Mouse (Mus musculus) frontal cortex, postnatal 14 days (tissue): ENCODE measurements around the gene Commd1.

Experiments
- DNase-seq, 2 experiments: peaks; one replicate each; pipeline ENCODE4 v3.0.0; 2022; ENCODE audit warnings: low spot score in 2 of 2

Gene Commd1

DNA sequence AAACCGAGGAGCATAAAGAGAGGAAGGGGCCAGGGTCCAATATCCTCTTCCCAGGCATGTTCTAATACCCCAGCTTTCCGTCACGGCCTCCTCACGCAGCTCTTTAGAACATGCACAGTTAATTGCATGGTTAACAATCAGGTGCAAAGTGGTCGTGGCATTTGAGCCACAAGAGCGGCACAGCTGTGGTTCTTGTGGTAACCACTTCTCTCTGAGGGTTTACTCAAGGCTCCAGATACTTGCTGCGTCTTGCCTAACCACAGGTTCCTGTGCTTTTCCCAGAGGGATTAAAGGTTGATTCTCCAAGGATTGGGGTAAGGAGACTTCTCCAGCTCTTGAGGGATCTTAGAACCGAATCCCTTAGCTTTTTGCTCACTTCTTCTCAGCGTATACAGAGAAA lies 90.9 kb downstream of the Commd1 start:
- no peak for DNase-seq

DNA sequence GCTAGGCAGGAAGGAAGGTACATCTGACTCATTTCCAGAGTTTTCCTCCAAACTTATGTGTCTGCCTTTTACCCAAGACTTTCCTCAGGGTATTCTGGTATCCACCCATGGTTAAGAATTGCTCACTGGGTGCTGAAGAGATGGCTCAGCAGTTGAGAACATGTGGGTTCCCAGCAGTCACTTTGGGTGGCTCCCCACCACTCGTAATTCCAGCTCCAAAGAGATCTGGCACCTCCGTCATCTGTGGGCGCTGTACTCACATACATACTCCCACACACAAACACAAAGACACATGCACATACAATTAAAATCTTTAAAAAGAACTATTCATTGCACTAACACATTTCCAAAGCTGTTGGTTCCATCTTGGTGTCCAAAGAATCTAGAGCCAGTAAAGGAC lies 93.0 kb downstream of the Commd1 start:
- no peak for DNase-seq

DNA sequence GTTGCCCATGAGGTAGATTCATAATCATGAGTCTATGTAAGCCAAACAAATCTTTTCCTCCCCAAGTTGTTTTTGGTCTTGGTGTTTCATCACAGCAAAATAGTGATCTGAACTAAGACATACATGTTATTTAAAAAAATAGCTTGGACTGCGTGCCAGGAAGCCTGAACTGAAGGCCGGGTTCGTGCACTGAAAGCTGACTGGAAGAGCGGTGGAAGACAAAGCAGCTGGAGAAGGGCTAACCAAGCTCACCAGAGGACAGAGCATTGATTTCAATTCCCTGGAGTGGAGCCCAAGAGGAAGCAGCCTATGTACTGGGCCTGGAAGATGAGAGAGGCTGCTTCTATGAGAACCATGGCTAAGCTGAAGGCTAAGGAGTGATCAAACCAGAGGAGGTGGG lies 95.2 kb downstream of the Commd1 start:
- DNase-seq = no peak

DNA sequence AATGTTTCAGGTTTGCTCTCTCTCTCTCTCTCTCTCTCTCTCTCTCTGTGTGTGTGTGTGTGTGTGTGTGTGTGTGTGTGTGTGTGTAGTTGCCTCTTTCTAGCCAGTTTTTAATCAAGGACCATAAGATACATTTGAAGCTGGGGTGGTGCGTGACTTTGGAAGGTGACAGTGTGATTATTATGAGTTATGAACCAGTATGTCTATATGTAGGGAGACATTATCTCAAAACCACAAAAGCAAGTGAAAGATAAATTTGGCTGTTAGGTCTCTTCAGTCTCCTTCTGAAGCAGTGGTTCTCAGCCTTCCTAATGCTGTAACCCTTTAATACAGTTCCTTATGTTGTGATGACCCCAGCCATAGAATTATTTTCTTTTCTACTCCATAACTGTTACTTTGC lies 96.8 kb downstream of the Commd1 start:
- no peak for DNase-seq

DNA sequence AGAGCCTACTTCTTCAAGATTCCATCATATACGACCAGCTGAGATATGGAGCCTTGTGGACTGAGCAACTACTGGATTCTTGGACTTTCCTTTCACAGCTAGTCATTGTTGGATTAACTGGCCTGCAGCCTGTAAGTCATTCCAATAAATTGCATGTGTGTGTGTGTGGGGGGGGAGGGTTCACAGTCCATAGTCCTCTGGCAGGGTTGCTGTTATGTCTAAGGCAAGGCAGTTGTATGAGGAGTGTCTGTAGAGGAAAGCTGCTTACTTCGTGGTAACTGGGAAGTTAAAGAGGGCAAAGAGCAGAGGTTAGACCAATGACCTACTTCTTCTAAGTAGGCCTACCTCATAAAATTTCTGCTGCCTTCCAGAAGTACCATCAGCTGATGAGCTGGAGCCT lies 98.5 kb downstream of the Commd1 start:
- DNase-seq = no peak

DNA sequence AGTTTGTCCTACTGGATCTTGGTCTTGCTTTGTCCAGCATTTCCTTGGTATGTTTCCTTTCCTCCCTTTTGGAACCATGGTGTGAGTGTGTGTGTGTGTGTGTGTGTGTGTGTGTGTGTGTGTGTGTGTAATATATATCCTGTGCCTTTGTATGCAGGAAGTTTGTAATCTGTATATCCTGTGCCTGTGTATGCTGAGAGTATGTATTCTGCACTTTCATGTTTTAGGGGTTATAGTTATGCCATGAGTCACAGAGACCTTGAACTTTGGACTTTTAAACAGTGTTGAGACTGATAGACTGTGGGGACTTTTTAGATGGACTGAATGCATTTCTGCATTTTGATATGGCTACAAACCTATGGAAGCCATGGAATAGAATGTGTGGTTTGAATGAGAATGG lies 99.3 kb downstream of the Commd1 start:
- no peak for DNase-seq

DNA sequence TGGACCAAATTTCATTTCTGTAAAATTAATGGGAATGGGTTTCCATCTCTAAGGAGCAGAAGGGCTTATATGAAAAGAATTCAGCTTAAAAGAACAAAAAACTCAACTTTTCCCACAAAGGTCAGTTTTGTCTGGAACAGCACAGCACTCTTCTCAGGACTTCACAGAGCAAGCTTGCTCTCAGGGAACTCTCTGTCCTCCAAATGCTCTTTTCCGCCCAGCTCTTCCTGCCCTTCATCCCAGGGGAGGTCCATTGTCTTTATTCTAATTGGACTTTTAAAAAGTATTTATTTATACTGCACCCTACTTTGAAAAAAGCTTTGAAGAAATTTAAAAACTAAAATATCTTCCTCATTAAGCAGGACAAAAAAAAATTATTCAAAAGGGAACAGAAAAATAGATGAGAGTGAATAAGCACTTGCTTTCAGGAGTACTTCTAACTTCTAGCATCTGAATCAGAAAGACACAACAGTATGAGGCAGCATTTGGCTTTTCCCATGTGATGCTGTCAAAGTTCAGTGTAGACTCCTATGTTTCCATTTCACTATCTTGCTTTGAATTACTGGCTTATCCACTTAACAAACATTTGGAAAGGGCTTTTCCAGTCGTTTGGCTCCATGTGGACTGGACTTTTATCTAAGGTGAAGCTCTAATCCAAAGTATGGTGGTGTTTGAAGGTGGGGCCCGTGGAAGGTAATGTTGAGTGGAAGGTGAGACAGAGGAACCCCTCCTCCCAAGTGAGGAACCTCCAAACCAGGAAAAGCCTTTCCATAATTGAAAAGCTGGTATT lies 101.6 kb downstream of the Commd1 start:
- no peak for DNase-seq

DNA sequence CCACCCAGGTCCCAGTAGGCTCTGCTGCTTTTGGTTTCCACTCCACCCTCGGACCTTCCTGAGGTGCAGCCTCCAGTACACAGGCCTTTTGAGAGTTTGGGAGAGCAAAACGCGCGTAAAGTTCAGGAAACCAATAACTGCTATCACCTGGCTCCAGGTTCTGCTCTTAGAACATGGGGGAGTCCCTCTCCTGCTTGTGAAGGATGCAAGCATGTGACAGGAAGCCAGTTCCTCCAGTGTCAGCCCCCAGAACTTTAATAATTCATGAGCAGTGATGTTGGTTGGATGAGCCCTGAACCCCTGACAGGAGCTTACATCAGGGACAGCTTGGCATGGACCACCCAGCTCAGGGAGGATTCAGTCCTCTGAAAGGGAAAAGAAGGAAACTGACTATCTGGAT lies 102.5 kb downstream of the Commd1 start:
- no peak for DNase-seq

DNA sequence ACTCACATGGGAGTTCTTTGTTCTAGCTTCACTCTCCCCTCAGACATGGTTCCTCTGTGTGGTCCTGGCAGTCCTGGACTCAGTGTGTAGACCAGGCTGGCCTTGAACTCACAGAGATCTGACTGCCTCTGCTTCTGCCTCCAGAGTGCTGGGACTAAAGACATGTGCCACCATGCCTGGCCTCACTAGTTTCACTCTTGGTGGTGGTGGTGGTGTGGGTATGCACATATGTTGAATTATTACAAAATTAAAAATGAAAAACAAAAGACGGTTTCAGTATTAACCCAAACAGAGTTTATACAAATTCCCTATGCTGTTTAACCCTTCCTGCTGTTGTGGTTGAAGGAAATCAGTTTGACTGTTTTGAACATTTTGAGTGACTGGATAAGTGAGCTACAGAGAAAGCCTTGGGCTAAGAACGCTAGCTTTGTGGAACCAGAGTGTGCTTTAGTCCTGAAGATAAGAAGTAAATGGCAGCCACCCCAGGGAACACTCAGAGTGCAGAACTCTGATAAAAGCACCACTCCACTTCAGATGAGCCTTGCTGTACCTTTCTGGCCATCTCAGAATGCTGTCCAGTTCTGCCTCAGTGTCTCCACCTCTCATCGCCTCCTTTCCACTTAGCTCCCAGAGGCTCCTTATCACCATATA lies 105.4 kb downstream of the Commd1 start:
- DNase-seq = no peak

DNA sequence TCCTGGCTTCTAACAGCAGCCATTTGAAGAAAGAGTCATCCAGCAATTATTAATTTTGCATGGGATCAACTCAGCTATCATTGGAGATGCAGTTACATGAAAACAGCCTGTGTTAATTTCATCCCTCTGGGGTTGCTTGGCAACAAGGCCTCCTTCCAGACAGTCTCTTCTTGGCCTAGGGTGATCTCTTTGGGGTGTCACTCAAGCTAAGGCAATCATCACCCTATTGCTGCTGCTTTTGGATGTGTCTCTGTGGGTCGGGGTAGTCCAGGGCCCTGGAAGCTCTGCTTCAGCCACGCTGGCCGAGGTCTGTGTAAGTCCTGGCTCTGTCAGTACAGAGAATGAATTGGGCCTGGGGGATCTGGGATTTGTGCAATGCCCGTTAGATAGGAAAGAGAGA lies 106.9 kb downstream of the Commd1 start:
- DNase-seq = no peak

DNA sequence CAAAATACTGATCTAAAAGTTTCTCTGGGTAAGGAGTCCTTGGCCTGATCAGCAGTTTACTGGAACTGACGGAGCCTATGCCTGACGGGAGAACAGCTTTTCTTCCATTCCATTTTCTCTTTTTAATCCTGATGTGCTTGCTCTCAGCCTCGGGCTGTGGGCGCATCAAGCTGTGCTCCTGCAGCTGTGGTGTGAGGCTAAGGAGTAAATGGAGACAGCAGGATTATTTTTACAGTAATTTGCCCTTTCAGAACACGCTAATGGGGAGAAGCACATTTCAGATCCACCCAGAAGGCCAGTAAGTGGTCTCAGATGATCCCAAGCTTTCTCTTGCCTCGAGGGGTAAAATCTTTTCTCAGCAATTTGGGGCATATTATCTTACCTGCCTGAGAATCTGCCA lies 107.4 kb downstream of the Commd1 start:
- DNase-seq = no peak

DNA sequence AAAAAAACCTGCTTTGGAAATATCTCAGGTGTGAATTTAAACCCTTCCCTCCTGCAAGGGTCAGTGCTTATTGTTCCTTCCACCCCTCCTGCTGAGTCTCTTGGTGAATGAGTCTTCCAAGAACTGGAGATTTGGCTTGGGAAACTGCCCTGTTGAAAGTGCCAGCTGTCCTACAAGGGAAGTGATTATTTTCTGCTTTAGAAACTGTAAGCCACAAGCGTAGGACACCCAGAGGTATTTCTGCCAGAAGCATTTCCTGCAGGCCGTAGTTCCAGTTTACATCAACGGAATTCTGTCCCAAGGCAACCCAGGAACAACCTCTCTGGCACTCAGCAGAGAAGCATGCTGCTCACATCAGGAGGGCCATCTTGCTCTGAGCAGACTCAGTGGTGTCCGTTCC lies 108.8 kb downstream of the Commd1 start:
- DNase-seq = no peak

DNA sequence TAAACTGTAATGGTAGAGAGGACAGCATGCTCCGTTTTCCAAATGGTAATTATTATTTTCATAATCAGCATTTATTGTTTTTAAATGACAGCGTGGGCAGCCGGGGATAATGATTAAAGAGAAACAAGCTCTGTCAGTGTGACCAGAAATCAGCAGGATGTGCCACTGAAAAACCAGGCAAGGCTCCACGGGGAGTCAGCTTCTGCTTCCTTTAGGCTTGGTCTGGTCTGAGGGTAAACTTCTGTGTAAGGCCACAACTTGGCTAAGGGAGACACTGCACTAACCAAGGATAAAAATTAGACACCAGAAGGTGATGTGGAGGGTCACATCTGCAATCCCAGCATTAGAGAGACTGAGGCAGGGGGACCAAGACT lies 109.9 kb downstream of the Commd1 start:
- DNase-seq = no peak

DNA sequence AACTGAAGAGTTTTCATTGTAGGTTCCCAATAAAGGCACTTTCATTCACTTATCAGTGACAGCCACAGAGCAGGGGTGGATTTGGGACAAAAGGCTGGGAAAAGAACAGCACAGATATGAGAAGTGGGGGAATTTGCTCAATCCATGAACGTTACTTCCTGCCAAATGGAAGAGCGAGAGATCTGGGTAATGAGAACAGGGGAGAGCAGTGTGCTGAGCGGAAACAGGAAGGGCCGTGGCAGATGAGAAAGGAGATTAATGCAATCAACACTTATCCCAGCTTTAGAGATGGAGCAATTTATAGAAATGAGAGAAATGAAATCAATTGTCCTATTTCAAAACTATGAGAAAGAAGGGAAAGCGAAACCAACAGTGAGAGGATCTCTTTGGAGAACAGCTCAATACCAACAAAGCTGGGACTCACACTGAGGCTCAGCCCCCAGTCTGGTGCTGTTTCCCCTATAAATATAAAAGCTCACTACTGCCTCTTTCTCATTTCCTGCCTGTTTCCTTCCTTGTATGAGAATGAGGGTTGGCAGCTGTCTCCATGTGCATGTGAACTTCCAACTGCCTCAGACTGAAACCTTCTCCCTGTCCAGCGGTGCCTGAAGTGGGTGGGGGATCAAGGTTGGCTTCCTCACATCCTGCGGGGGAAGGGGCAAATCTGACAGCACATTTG lies 110.4 kb downstream of the Commd1 start:
- no peak for DNase-seq

DNA sequence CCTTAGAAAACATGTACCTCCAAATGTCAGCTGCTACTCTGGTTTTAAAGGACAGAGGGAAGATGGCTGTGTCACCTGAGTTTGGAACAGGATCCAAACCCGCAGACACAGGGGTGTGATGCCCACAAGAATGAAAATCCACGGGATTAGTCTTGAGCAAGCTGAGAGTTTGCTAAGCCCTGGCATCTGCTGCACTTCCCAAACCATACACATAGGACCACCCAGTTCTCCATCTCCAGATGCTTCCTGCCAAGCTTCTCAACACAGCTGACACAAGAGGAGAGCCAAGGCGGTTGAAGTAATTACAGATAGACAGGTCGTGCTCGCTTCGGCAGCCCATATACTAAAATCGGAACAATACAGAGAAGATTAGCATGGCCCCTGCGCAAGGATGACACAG lies 113.6 kb downstream of the Commd1 start:
- DNase-seq = no peak

DNA sequence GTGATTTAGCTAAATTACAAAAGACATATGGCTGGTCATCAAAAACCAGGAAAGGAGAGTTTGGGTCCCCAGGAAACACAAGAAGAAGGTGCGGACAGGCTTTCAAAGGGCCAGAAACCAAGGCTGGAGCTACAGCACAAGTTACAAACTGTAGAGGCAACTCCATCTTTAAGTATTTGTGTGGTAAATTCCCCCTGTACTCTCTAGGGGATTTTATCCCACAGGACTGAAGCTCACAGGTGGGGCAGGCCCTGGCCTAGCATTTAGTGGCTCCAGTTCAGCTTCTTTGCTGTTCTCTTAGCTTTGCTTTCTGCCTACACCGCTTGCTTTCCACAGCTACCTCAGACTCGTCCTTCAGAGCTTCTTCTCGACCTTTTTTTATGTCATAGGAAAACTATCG lies 114.5 kb downstream of the Commd1 start:
- DNase-seq = no peak

DNA sequence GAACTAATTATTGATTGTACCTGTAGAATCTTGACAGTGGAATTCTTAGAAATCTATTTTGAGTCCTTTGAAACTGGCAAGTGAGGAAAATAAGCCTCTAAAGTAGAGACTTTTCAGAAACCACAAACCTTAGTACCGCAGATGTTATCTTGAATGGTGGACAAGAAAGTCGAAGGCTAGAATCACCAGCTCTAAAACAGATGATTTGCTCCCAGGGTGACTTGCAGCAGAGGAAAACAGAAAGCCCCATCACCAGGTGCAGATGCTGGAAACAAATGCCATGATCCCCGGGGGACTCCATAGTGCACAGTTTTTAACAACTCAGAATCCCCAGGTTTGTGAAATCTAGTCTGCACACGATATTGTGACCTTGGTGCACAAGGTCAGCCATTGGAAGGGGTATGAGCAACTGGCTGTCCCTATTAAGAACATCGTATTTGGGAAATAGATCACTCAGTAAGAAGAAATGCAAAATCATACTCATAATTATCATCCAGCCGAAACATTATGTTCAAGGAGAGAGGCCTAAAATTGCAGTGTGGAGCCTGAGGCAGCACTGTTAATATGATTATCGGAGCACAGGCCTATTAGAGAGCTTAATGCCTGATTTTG lies 116.4 kb downstream of the Commd1 start:
- no peak for DNase-seq

DNA sequence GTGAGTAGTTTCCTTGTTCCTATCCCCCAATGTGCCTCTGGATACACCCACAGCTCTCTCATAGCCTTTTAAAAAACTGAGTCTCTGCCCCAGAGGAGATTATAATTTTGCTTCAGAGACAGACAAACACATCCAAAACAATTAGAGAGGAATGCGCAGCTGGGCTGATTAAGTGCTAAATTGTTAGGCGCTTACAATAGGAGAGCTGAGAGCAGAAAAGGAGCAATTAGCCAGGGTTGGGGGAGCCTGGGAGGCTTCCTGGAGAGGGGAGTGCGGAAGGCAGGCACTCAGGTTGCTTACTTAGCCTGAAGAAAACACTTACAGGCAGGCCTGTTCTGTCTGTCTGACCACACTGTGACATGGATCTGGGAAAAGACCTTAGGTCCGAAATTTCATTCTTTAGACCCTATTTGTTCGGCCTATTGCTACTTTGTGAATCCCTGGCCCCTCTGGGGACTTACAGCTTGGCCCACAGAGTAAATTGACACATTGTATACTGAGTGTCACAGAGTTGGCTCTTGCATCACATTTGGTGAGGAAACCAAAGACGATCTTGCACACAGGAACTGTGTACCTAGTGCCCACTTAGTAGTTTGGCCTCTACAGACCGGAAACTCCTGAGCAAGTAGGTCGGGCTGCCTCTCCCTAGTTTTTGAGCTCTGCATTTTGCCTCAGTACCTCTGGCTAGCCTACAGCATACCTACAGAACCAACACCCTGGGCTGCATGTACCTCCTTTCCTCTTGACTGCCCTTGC lies 117.7 kb downstream of the Commd1 start:
- DNase-seq = no peak

DNA sequence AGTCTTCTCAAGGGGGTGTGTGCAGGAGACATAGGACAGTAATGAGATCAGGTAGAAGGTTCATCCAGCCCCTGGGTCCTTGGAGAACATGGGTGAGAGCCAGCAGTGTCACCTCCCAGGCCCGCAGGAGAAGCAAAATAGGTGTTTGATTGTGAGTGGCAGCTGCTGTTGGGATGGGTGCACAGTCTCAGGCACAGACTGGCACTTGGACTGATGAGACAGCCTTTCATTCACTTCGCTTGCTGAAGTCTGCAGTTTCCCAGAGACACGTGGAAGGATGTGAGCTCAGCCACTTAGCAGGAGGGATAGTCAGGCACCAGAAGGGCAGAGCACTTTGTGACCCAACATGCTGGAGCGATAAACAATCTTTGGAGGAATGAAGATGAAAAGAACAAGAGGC lies 118.6 kb downstream of the Commd1 start:
- DNase-seq = no peak

DNA sequence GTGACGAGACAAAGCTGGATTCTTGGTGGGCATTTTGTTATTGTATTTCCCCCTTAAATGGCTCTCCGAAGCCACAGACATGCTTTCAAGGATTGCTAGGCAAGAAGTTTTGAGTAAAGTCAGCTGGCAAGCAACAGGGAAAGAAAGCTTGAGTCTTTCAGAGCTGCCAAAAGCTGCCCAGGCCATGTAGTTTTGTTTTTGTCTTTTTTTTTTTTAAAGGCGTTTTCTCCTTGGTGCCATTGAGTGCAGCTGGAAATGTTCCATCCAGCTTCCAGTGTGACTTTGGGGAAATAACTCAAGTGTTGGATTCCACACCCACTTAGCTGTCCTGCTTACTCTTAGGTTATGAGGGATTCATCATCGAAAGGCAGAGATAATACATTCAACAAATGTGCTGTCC lies 120.9 kb downstream of the Commd1 start:
- DNase-seq = no peak

DNA sequence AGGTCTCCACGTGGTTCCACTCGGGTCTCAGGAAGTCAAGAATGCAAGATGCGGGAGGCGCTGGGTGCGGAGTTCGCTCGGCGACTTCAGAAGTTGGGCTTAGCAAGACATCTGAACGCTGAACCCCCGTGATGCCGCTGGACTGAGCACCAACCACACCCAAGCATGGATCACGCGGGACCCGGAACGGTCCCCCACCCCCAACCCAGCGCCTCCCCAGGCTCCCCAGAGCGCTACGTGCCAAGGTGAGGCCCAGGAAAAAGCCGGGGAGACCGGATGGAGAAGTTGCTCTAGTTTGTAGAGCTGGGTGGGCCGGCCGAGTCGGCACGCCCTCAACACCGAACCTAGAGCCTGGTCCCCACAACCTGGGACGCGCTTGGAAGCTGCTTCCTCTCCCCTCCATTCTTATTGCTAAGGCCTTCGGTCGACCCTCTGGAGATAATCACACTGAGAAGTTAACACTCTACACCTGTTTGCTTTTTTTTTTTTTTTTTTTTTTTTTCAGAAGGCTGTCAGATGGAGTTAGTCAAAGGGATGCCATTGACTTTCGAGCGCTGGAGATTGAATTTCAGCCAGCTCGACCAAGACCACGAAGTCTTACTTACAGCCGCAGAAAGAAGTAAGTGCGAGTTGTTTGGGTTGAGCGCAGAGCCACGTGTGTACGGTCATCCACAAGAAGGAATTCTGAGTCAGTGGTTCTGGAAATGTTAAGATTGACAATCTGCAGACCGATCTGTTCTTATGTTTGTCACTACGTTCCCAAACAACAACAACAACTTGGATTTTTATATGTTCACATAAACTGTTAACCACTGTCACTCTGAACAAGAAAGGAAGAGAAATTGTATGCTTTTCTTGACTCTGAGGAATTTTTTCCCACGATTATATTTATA lies 121.6 kb downstream of the Commd1 start, which contains the start of gene B3gnt2:
B3gnt2 (minus strand) TSS at position 627 of the 893 bp plus-strand sequence.
- DNase-seq = no peak
